Mouse (Mus musculus): Measurements from ENCODE around the gene Mrpl50. TPM values are rescaled to one million over a fixed set of nuclear protein-coding genes. Genes with fewer than 3 reads are reported as not detected.
"Not testable (repeated sequence)": the region's sequence is repeated elsewhere in the genome, so short reads cannot be mapped to it uniquely, and the experiment has no call there.

Mrpl50 gene
- total RNA-seq, 2 experiments from 2014 or later: 29.9 to 32.0 TPM

- DNase-seq: no peak
- intact Hi-C loops (cut with DNase I; ENCODE audit: low total_unique reads): no loop called here
Observed at GRCm38 (mm10) chr4:49514441-49514840, 6.5 kb downstream of the Mrpl50 start.

GRCm38 (mm10) chr4:49512636-49513035 lies 8.3 kb downstream of the Mrpl50 start:
- intact Hi-C loops (cut with DNase I; ENCODE audit: low total_unique reads): no loop called here
- no peak for DNase-seq

GRCm38 (mm10) chr4:49510236-49510835 lies 10.6 kb downstream of the Mrpl50 start:
- intact Hi-C loops (cut with DNase I; ENCODE audit: low total_unique reads); DNase-seq: not testable (repeated sequence)

GRCm38 (mm10) chr4:49509183-49509582 lies 11.7 kb downstream of the Mrpl50 start:
- intact Hi-C loops (cut with DNase I; ENCODE audit: low total_unique reads): no loop called here
- no peak for DNase-seq

- DNase-seq: no peak
Observed at GRCm38 (mm10) chr4:49506386-49506785, 14.5 kb downstream of the Mrpl50 start, which contains the start of gene Baat. Gene Baat (minus strand): TSS chr4:49506557.

GRCm38 (mm10) chr4:49503563-49503962 lies 17.3 kb downstream of the Mrpl50 start:
- intact Hi-C loops (cut with DNase I; ENCODE audit: low total_unique reads): no loop called here
- no peak for DNase-seq

More at GRCm38 (mm10) chr4:49506386-49506785, 14.5 kb downstream of the Mrpl50 start, which contains the start of gene Baat:
- intact Hi-C loops (cut with DNase I; ENCODE audit: low total_unique reads): no loop called here

- DNase-seq; intact Hi-C loops (cut with DNase I; ENCODE audit: low total_unique reads): not testable (repeated sequence)
Observed at GRCm38 (mm10) chr4:49485934-49486650, 34.8 kb downstream of the Mrpl50 start.

GRCm38 (mm10) chr4:49485442-49485841 lies 35.5 kb downstream of the Mrpl50 start:
- intact Hi-C loops (cut with DNase I; ENCODE audit: low total_unique reads): no loop called here
- no peak for DNase-seq

- intact Hi-C loops (cut with DNase I; ENCODE audit: low total_unique reads): no loop called here
- no peak for DNase-seq
Observed at GRCm38 (mm10) chr4:49480896-49481295, 40.0 kb downstream of the Mrpl50 start.

- DNase-seq: no peak
- intact Hi-C loops (cut with DNase I; ENCODE audit: low total_unique reads): no loop called here
Observed at GRCm38 (mm10) chr4:49480104-49480760, 40.7 kb downstream of the Mrpl50 start.

GRCm38 (mm10) chr4:49479035-49479434 lies 41.9 kb downstream of the Mrpl50 start:
- DNase-seq; intact Hi-C loops (cut with DNase I; ENCODE audit: low total_unique reads): not testable (repeated sequence)

GRCm38 (mm10) chr4:49478118-49478877 lies 42.6 kb downstream of the Mrpl50 start:
- intact Hi-C loops (cut with DNase I; ENCODE audit: low total_unique reads): no loop called here
- no peak for DNase-seq

- DNase-seq: no peak
- intact Hi-C loops (cut with DNase I; ENCODE audit: low total_unique reads): no loop called here
Observed at GRCm38 (mm10) chr4:49474583-49474982, 46.3 kb downstream of the Mrpl50 start.

- intact Hi-C loops (cut with DNase I; ENCODE audit: low total_unique reads): no loop called here
- DNase-seq: no peak
Observed at GRCm38 (mm10) chr4:49473435-49474100, 47.3 kb downstream of the Mrpl50 start, which contains the start of gene Acnat1. Gene Acnat1 (minus strand): TSS chr4:49473912.

- intact Hi-C loops (cut with DNase I; ENCODE audit: low total_unique reads): no loop called here
Observed at GRCm38 (mm10) chr4:49469435-49470151, 51.3 kb downstream of the Mrpl50 start.

GRCm38 (mm10) chr4:49467360-49467759 lies 53.5 kb downstream of the Mrpl50 start:
- intact Hi-C loops (cut with DNase I; ENCODE audit: low total_unique reads): no loop called here
- no peak for DNase-seq

More at GRCm38 (mm10) chr4:49469435-49470151, 51.3 kb downstream of the Mrpl50 start:
- DNase-seq: no peak
